Comparison of ENCODE assay signal across 38 mouse cellular contexts in genomic region chr2:152556655-152557054, GRCm38 (mm10). TPM values are rescaled to one million over a fixed set of nuclear protein-coding genes. Genes with fewer than 3 reads are reported as not detected.
"Had no signal": no experiment of that assay in that cellular context is flagged by ENCODE, and none has a peak within 500 bp of the region (broad histone marks: within the 10 kb centered on the region; RNA-seq: fewer than 3 reads in every experiment).

No protein-coding gene starts in this region.

- H3K36me3 ChIP-seq: heart, embryonic 10.5 days; heart, embryonic 12.5 days; hindbrain, embryonic 12.5 days; intestine, embryonic 15.5 days; limb, embryonic 13.5 days; limb, embryonic 15.5 days; liver, embryonic 12.5 days had no signal

- H3K4me1 ChIP-seq: heart, embryonic 10.5 days; heart, embryonic 12.5 days; hindbrain, embryonic 12.5 days; intestine, embryonic 15.5 days; limb, embryonic 13.5 days; limb, embryonic 15.5 days; liver, embryonic 12.5 days had no signal

- ATAC-seq: hindbrain, embryonic 16.5 days; inflammation-experienced regulatory T-cells, adult 6 months; intestine, embryonic 15.5 days; intestine, postnatal 0 days; liver, embryonic 12.5 days had no signal

- H3K4me3 ChIP-seq: heart, embryonic 10.5 days; heart, embryonic 12.5 days; hindbrain, embryonic 12.5 days; intestine, embryonic 15.5 days; layer of hippocampus, adult 2 months; left cerebral cortex, adult 2 months; limb, embryonic 13.5 days; limb, embryonic 15.5 days; liver, embryonic 12.5 days had no signal

- H3K27ac ChIP-seq: heart, embryonic 10.5 days; hindbrain, embryonic 12.5 days; hindbrain, embryonic 14.5 days; intestine, embryonic 15.5 days; layer of hippocampus, adult 2 months; left cerebral cortex, adult 2 months; limb, embryonic 13.5 days; limb, embryonic 15.5 days; liver, embryonic 12.5 days; liver, embryonic 14.5 days had no signal

- H3K27me3 ChIP-seq: heart, embryonic 12.5 days; hindbrain, embryonic 12.5 days; intestine, embryonic 15.5 days; limb, embryonic 13.5 days; limb, embryonic 15.5 days; liver, embryonic 12.5 days had no signal

- DNase-seq: gastrocnemius, postnatal 14 days; gastrocnemius, postnatal 36 days; heart, adult 11 months; heart, postnatal 10 days; heart, postnatal 4 days; kidney, adult 18-20 months; kidney, adult 8-10 months; kidney, postnatal 10 days; kidney, postnatal 25 days; kidney, postnatal 4 days had no signal

- H3K9me3 ChIP-seq: heart, embryonic 10.5 days; heart, embryonic 12.5 days; hindbrain, embryonic 12.5 days; intestine, embryonic 15.5 days; limb, embryonic 13.5 days; limb, embryonic 15.5 days; liver, embryonic 12.5 days had no signal

RNA-seq across cellular contexts. Expression of gene Gm17416, which starts 12.5 kb away (rescaled TPM):
- total RNA-seq: gastrocnemius, adult 18-20 months; gastrocnemius, adult 8-10 months; gastrocnemius, postnatal 14 days; gastrocnemius, postnatal 36 days; heart, adult 8-10 months; heart, postnatal 10 days; heart, postnatal 25 days; heart, postnatal 4 days; layer of hippocampus, adult 2 months; layer of hippocampus, postnatal 10 days; layer of hippocampus, postnatal 25 days; left cerebral cortex, adult 2 months; left cerebral cortex, postnatal 14 days; left cerebral cortex, postnatal 36 days; liver, adult 2 months had no signal
- polyA plus RNA-seq: heart, embryonic 10.5 days; heart, embryonic 12.5 days; heart, embryonic 14.5 days; heart, embryonic 16.5 days; hindbrain, embryonic 12.5 days; hindbrain, embryonic 14.5 days; hindbrain, embryonic 16.5 days; inflammation-experienced regulatory T-cells, adult 6 months; intestine, embryonic 15.5 days; intestine, postnatal 0 days; kidney, embryonic 14.5 days; kidney, embryonic 16.5 days; limb, embryonic 11.5 days; limb, embryonic 13.5 days; limb, embryonic 15.5 days; liver, adult 2 months; liver, embryonic 12.5 days; liver, embryonic 14.5 days had no signal

RNA-seq across cellular contexts. Expression of gene Defb21, which starts 15.9 kb away (rescaled TPM):
- total RNA-seq: gastrocnemius, adult 18-20 months; gastrocnemius, adult 8-10 months; gastrocnemius, postnatal 14 days; gastrocnemius, postnatal 36 days; heart, adult 8-10 months; heart, postnatal 10 days; heart, postnatal 25 days; heart, postnatal 4 days; layer of hippocampus, adult 2 months; layer of hippocampus, postnatal 10 days; layer of hippocampus, postnatal 25 days; left cerebral cortex, adult 2 months; left cerebral cortex, postnatal 14 days; left cerebral cortex, postnatal 36 days; liver, adult 2 months had no signal
- polyA plus RNA-seq: heart, embryonic 10.5 days; heart, embryonic 12.5 days; heart, embryonic 14.5 days; heart, embryonic 16.5 days; hindbrain, embryonic 12.5 days; hindbrain, embryonic 14.5 days; hindbrain, embryonic 16.5 days; inflammation-experienced regulatory T-cells, adult 6 months; intestine, embryonic 15.5 days; intestine, postnatal 0 days; kidney, embryonic 14.5 days; kidney, embryonic 16.5 days; limb, embryonic 11.5 days; limb, embryonic 13.5 days; limb, embryonic 15.5 days; liver, adult 2 months; liver, embryonic 12.5 days; liver, embryonic 14.5 days had no signal

RNA-seq across cellular contexts. Expression of gene Defb29, which starts 16.8 kb away (rescaled TPM):
- total RNA-seq: gastrocnemius, adult 18-20 months; gastrocnemius, adult 8-10 months; gastrocnemius, postnatal 14 days; gastrocnemius, postnatal 36 days; heart, adult 8-10 months; heart, postnatal 10 days; heart, postnatal 25 days; heart, postnatal 4 days; layer of hippocampus, adult 2 months; layer of hippocampus, postnatal 10 days; layer of hippocampus, postnatal 25 days; left cerebral cortex, adult 2 months; left cerebral cortex, postnatal 14 days; left cerebral cortex, postnatal 36 days; liver, adult 2 months had no signal
- polyA plus RNA-seq: heart, embryonic 10.5 days; heart, embryonic 12.5 days; heart, embryonic 14.5 days; heart, embryonic 16.5 days; hindbrain, embryonic 12.5 days; hindbrain, embryonic 14.5 days; hindbrain, embryonic 16.5 days; inflammation-experienced regulatory T-cells, adult 6 months; intestine, embryonic 15.5 days; intestine, postnatal 0 days; kidney, embryonic 14.5 days; limb, embryonic 11.5 days; limb, embryonic 13.5 days; limb, embryonic 15.5 days; liver, adult 2 months; liver, embryonic 12.5 days; liver, embryonic 14.5 days had no signal

RNA-seq across cellular contexts. Expression of gene Defb19, which starts 23.5 kb away (rescaled TPM):
- total RNA-seq: gastrocnemius, adult 18-20 months; gastrocnemius, adult 8-10 months; gastrocnemius, postnatal 14 days; gastrocnemius, postnatal 36 days; heart, postnatal 10 days; heart, postnatal 25 days; heart, postnatal 4 days; layer of hippocampus, adult 2 months; layer of hippocampus, postnatal 10 days; layer of hippocampus, postnatal 25 days; left cerebral cortex, adult 2 months; left cerebral cortex, postnatal 14 days; left cerebral cortex, postnatal 36 days; liver, adult 2 months had no signal
- polyA plus RNA-seq: hindbrain, embryonic 12.5 days; hindbrain, embryonic 14.5 days; hindbrain, embryonic 16.5 days; inflammation-experienced regulatory T-cells, adult 6 months; intestine, embryonic 15.5 days; kidney, embryonic 14.5 days; limb, embryonic 11.5 days; limb, embryonic 13.5 days; limb, embryonic 15.5 days; liver, adult 2 months; liver, embryonic 12.5 days; liver, embryonic 14.5 days had no signal

RNA-seq across cellular contexts. Expression of gene Defb28, which starts 38.6 kb away (rescaled TPM):
- total RNA-seq: gastrocnemius, adult 18-20 months; gastrocnemius, adult 8-10 months; gastrocnemius, postnatal 14 days; gastrocnemius, postnatal 36 days; heart, adult 8-10 months; heart, postnatal 10 days; heart, postnatal 25 days; heart, postnatal 4 days; layer of hippocampus, adult 2 months; layer of hippocampus, postnatal 10 days; layer of hippocampus, postnatal 25 days; left cerebral cortex, adult 2 months; left cerebral cortex, postnatal 14 days; left cerebral cortex, postnatal 36 days; liver, adult 2 months had no signal
- polyA plus RNA-seq: heart, embryonic 10.5 days; heart, embryonic 12.5 days; heart, embryonic 14.5 days; heart, embryonic 16.5 days; hindbrain, embryonic 12.5 days; hindbrain, embryonic 14.5 days; hindbrain, embryonic 16.5 days; inflammation-experienced regulatory T-cells, adult 6 months; intestine, embryonic 15.5 days; intestine, postnatal 0 days; kidney, embryonic 14.5 days; kidney, embryonic 16.5 days; limb, embryonic 11.5 days; limb, embryonic 13.5 days; limb, embryonic 15.5 days; liver, adult 2 months; liver, embryonic 12.5 days; liver, embryonic 14.5 days had no signal
